Mouse (Mus musculus) cerebellum, postnatal 25 days (tissue): ENCODE measurements around the gene Rbm15.
"Not testable (repeated sequence)": the region's sequence is repeated elsewhere in the genome, so short reads cannot be mapped to it uniquely, and the experiment has no call there.

Experiments used
- DNase-seq, 2 experiments: peaks; one replicate each; pipeline ENCODE4 v3.0.0; 2021; ENCODE audit warnings: mixed read lengths in 2 of 2

The Rbm15 gene

DNA sequence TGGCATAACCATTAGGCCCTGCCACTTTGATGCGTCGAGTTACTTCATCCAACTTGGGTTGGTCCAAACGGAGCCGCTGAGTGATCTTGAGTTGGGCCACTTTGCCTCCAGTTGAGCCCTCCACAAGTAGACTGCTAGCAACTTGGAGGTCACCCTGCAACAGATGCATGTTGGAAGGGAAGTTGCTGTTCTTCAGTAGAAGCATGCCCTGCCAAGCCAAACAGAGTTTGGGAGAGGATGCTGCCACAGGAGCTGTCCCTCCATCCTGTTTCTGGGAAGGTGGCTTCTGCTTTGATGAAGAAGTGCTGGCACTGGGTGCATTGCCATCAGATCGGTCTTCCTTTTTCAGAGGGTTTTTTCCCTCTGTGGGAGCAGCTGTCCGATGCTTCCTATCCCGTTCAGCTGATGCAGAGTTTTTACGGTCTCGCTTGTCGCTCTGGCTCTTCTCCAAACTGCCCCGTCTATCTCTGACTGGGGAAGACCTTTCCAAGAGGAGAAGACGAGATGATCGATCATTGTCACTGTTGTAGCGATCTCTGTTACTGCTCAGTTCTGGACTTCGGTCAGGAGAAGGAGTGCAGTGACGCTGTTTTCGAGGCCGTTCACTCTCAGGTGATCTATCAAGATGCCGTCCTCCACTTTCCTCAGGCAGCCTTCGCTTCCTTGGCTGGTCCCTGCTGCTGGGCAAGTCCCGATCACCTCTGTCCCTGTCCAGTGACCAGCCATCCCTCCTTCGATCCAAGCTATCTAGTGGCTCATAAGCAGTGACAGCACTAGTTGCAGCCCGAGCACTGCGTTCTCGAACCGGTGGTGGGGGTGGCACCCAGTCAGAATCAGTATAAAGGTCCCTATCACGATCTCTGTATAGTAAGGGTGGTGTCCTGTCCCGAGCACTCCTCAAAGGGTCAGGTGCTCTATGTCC, 2.7 kb downstream of the Rbm15 start:
- peak; percentile 13 to 27 for DNase-seq

DNA sequence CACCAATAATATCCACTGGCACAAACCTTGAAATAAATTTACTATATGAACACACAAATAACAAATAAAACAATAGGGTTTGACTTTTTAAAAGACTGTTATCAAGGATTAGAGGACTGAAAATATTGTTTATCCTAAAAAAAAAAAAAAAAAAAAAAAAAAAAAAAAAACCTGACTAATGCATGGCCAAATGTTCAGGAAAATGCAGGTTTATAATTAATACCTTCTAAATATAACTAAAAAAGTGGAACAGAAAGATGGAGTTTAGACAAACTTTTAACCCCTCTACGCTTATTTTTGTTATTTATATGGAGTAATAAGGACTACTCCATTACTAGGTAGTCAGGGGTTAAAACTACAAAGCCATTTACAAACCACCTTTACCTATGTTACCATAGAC, 7.0 kb downstream of the Rbm15 start:
- DNase-seq, result no peak

DNA sequence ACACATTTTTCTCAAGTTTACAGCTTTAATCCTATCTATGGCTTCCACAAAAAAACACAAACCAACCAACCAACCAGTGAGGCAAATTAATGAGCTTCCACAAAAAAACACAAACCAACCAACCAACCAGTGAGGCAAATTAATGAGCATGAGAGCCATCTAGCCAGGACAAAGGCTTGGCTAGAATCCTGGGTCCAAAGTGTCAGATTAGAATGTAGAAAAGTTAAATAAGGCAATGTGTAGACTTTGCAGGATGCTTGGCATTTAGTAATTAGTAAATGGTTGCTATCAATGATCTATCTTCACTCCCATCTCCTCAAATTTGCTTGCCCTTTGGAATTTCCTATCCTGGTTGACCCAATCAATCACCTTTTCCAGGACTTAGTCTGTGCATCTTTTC, 11.7 kb downstream of the Rbm15 start:
- no peak for DNase-seq

DNA sequence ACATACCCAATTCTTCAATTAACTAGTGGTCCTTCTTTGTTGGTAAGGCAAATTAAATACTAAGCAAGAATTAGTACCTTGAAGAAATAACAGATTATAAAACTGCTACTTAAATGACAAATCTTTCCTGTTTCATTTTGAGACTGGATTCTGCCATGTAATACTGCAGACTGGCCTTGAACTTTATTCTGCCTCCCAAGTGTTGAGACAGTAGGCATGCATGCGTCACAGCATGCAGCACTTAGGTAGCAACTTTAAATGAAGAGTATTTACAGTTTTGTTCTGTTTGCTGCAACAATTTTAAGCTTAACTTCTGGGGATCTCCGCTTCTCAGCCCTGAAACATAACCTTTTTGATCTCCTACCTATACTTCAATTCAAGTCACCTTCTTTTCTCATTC, 12.3 kb downstream of the Rbm15 start:
- no peak for DNase-seq

DNA sequence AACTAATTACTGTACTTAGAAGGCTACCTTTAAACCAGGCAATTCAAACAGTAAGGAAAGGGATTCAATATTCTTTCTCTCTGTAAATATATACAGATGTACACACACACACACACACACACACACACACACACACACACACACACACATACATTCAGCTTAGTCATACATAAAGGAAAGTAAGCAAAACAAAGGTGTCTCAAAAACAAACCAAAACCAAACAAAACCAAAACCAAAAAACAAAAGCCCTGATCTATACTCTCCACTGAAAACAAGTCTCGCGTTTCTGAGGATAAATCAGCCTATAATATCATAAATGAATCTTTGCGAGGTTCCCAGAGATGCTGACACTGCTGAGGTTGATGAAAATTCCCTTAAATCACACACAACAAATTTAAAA, 16.1 kb downstream of the Rbm15 start:
- DNase-seq, result no peak

DNA sequence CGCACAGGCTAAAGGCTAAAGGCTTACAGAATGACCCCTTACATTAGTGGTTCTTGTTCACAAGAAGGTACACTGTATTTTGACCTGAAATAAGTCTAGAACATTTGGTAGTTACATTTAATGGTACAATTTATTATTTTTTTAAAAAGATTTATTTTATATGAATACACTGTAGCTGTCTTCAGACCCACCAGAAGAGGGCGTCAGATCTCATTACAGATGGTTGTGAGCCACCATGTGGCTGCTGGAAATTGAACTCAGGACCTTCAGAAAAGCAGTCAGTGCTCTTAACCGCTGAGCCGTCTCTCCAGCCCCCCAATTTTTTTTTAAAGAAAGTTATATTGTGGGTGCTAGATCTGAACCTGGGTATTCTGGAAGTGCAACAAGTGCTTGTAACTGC, 36.6 kb downstream of the Rbm15 start:
- DNase-seq, result not testable (repeated sequence)

DNA sequence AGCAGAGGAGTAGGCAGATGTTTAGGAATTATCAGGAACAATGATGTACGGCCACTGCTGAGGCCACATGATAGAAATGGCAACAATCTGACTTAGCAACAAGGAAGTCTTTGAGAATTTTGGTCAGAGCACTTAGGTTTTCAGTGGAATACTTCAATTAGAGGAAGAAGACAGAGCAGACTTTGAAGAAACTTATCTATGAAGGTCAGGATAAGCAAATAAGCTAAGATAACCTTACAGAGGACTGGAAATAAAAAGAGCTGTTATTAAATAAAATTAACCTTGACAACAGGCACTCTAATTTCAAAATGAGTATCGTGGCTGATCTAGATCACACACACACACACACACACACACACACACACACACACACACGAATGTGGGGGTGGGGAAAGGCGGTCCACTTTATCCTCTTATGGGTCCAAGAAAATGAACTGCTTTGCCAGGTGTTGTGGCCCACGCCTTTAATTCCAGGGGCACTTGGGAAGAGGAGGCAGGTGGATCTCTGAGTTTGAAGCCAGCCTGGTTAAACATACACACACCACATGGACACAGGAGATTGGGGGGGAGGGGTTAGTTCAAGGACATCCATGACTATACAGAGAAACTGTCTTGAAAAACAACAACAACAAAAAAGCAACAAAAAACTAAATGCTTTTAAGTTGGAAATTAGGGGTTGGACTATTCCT, 37.7 kb downstream of the Rbm15 start:
- no peak for DNase-seq

DNA sequence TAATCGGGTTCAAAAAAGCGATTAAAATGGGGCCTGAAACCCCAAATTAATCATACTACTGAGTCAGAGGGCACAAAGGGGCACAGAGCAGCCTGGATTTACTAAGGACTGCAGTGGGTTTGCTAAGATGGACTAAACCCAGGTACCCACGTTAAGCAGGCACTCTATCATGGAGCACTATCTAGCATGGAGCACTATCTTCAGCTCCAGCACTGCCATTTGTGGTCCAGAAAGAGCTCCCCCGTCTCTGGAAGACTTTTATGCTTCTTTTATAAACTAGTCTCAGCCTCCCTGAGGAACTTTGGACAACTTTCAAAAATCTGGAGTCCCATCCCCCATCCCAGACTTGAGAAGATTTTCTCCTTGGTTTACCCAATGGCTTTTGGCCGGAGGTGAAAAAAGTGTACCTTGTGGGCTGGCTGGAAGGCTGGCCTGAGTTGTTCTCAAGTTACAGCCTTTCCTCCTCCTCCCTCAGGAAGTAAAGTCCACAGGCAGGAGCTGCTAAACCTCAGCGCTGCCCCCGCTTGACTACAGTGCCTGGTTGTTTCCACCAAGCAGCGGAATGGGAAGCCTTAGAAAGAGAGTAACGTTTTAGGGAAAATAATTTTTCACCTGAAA, 42.6 kb downstream of the Rbm15 start, which contains the start of gene Slc16a4:
TSS of gene Slc16a4 (plus strand) at position 467 of the 618 bp plus-strand sequence.
- no peak for DNase-seq

DNA sequence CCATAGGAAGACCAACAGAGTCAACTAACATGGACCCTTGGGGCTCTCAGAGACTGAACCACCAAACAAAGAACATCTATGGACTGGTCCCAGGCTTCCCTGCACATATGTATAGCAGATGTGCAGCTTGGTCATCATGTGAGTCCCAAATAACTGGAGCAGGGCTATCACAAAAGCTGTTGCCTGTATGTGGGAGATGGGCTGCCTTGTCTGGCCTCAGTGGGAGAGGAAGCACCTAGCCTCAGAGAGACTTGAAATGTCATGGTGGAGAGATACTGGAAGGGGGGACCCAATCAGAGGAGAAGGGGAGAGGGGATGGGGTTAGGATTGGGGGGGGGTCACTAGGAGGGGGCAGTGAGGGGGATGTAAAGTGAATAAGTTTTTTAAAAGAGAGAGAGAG, 46.1 kb downstream of the Rbm15 start:
- no peak for DNase-seq

DNA sequence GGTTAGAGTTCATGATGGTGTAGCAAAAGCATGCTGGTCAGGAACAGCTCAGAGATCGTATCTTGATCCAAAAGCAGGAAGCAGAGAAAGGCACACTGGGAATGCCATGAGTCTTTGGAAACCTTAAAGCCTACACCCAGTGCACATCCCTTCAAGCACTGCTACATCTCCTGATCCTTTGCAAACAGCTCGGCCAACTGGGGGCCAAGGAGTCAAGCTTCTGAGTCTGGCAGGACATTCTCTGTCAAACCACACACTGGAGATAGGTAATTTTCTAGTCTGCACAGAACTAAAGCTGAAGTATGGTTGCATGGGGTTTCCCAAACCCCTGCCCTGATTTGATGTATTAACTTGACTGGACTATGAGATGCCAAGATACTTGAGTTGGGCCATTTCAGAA, 47.4 kb downstream of the Rbm15 start:
- no peak for DNase-seq

DNA sequence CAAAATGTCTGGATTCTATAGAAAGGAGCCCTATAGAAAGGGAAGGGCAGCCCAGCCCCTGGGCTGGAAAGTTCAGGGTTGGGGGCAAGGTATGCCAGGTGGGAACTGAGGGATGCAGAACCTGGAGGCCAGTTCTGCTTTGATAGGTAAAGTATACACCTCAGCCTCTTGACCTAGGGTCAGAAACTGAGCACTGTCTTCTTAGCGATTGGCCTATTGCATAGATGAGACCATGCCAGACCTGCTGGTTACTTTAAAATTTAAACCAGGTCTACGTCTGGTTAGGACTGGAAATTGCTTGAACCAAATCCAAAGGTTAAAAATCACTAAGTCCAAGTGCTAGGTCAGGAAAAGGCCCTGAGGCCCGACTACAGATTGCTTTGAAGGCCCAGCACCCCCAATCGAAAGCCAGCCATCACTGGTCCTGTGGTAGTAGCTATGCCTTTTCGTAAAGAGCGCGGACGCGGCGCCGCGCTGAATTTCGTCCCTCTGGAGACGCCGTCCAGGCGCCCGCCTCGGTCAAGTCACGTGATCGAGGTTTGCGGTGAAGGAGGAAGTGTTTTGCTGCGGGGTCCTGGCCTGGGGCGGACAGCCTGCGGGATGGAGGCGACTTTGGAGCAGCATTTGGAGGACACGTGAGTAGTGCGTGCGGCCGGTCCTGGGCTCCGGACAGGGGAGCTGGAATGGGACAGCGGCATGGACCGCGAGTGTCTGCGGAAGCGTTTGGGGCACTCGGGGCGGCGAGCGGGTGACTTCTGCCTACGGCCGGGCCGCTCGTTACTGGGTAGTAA, 54.8 kb downstream of the Rbm15 start, which contains the start of gene Lamtor5:
TSS of gene Lamtor5 (plus strand) at position 380 of the 791 bp plus-strand sequence.
- peak; percentile 96 for DNase-seq

DNA sequence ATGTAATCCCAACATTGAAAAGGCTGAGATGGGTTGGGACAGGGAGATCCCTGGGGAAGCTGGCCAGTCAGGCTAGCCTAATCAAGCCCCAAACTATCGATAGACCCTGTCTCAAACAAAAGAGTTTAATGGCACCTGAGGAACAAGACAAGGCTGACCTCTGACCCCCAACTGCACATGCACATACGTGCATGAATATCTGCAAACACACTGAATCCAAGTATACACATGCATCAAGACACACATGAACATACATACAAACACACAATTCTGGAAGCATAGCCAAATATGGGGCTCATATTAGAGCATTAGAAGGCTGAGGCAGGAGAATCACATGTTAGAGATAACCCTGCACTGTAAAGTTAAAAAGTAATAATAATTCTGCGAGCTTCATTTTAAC, 56.8 kb downstream of the Rbm15 start:
- DNase-seq, result no peak

DNA sequence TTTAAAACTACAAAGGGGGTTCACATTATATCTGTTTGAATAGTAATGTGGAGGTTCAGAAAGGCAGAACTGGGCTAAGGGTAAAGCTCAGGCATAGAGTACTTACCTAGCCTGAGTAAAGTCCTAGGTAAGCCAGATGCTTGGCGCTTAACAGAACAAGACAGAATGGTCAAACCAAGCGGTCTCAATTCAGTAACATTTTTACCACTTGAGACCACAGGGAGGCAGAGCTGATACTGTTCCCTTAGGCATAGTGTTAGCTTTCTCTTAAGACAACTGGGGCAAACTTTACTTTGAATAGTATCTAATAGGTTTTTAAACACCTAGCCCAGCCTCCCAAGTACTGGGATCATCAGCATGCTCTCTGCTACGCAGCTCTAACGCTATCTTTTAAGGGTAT, 57.5 kb downstream of the Rbm15 start:
- no peak for DNase-seq
